In the genomic region with DNA sequence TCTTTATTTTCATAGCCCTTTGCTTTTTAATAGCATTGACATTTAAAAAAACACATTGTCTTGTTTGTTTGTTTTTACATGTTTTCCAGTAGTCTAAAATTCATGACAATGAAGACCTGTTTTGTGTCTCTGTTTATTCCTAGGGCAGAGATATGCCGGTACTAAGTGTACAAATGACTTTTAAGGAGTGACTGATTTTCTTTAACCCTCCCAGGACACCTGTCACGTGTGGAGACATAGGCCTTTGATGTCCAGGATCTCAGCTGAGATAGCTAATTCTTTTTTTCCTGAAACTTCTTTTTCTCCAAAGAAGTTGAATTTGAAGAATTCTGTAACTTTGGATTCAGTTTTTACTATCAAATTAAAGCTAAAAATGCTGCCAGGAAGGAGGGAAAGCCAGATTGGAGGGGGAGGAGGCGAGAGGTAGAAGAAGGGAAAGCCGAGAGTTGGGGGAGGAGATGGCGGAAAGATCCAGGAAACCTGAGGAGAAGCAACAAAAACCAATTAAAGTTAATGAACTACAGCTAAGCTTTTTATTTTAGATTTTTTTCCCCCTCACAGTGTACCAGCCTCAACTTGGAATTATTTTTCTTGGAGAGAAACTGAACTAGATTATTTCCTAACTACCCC, we compare ENCODE assay signal across 13 mouse cellular contexts.
DNase-seq lines count a peak whose midpoint lies in the region; ATAC-seq lines count a peak whose summit lies in the region.
"Had no signal": no experiment of that assay in that cellular context is flagged by ENCODE, and none has a peak within 500 bp of the region (broad histone marks: within the 10 kb centered on the region; RNA-seq: fewer than 3 reads in every experiment).

No protein-coding gene starts in this region.

- no peak overlapping the region for H3K27ac ChIP-seq in forebrain, embryonic 13.5 days
- H3K27ac ChIP-seq in forebrain, embryonic 10.5 days: no peak overlapping the region
- H3K27ac ChIP-seq in liver, embryonic 11.5 days (ENCODE audit: low read depth, low read length): no peak overlapping the region
- H3K27ac ChIP-seq: embryonic facial prominence, embryonic 13.5 days; intestine, embryonic 15.5 days; liver, embryonic 14.5 days had no signal

- no peak overlapping the region for H3K9ac ChIP-seq in forebrain, embryonic 13.5 days
- no peak overlapping the region for H3K9ac ChIP-seq in liver, embryonic 11.5 days (ENCODE audit: low read depth, low read length)
- H3K9ac ChIP-seq: embryonic facial prominence, embryonic 13.5 days; intestine, embryonic 15.5 days; liver, embryonic 14.5 days had no signal

- no peak for DNase-seq in forebrain, embryonic 10.5 days (ENCODE audit: extremely low spot score, low spot score)
- peak; percentile 3 to 4 for DNase-seq in kidney, postnatal 4 days
- no peak for DNase-seq in kidney, postnatal 10 days
- peak; percentile 81 to 82 for DNase-seq in frontal cortex, adult 2 months (ENCODE audit: extremely low spot score in 1 of 2, low spot score in 1 of 2)
- peak; percentile 71 to 76 for DNase-seq in right cerebral cortex, adult 2 months (ENCODE audit: low spot score in 2 of 2)
- no peak for DNase-seq in gastrocnemius, postnatal 25 days
- no peak for DNase-seq in liver, embryonic 11.5 days (ENCODE audit: low spot score)
- DNase-seq: adrenal gland, postnatal 25 days; cerebellum, adult 8-10 months had no signal

- 52% methylated on average over 5 of the region's 5 CpGs for WGBS in forebrain, embryonic 13.5 days
- 80% methylated on average over 5 of the region's 5 CpGs for WGBS in forebrain, embryonic 10.5 days
- WGBS in liver, embryonic 11.5 days: 67% methylated on average over 5 of the region's 5 CpGs

- no peaks in the 10 kb centered on the region for H3K36me3 ChIP-seq in forebrain, embryonic 13.5 days (ENCODE audit: poor library complexity, severe bottlenecking)
- no peaks in the 10 kb centered on the region for H3K36me3 ChIP-seq in forebrain, embryonic 10.5 days (replicated peaks)
- H3K36me3 ChIP-seq in liver, embryonic 11.5 days (ENCODE audit: control insufficient read depth, insufficient read depth, low read length): no peaks in the 10 kb centered on the region
- H3K36me3 ChIP-seq: embryonic facial prominence, embryonic 13.5 days; intestine, embryonic 15.5 days had no signal

- ATAC-seq in forebrain, embryonic 13.5 days: peak; percentile 51; the same call in 1 of the 2 replicates
- no peak for ATAC-seq in liver, embryonic 11.5 days (replicated peaks; ENCODE audit: low FRiP score)
- ATAC-seq: intestine, embryonic 15.5 days had no signal

- no peak overlapping the region for H3K4me2 ChIP-seq in forebrain, embryonic 13.5 days
- H3K4me2 ChIP-seq in liver, embryonic 11.5 days: no peak overlapping the region
- H3K4me2 ChIP-seq: embryonic facial prominence, embryonic 13.5 days; intestine, embryonic 15.5 days had no signal

- no peaks in the 10 kb centered on the region for H3K27me3 ChIP-seq in forebrain, embryonic 13.5 days
- H3K27me3 ChIP-seq in forebrain, embryonic 10.5 days (ENCODE audit: poor library complexity, severe bottlenecking): no peaks in the 10 kb centered on the region
- H3K27me3 ChIP-seq in liver, embryonic 11.5 days (replicated peaks; ENCODE audit: control insufficient read depth, insufficient read depth, low read length): no peaks in the 10 kb centered on the region
- H3K27me3 ChIP-seq: embryonic facial prominence, embryonic 13.5 days; intestine, embryonic 15.5 days had no signal

- H3K9me3 ChIP-seq in forebrain, embryonic 13.5 days (replicated peaks): no peaks in the 10 kb centered on the region
- H3K9me3 ChIP-seq in forebrain, embryonic 10.5 days: no peaks in the 10 kb centered on the region
- H3K9me3 ChIP-seq in liver, embryonic 11.5 days (ENCODE audit: control insufficient read depth, low read length): no peaks in the 10 kb centered on the region
- H3K9me3 ChIP-seq: embryonic facial prominence, embryonic 13.5 days; intestine, embryonic 15.5 days had no signal

- H3K4me1 ChIP-seq in forebrain, embryonic 13.5 days: no peaks in the 10 kb centered on the region
- no peaks in the 10 kb centered on the region for H3K4me1 ChIP-seq in forebrain, embryonic 10.5 days
- H3K4me1 ChIP-seq in liver, embryonic 11.5 days (replicated peaks; ENCODE audit: control insufficient read depth, insufficient read depth, low read length): no peaks in the 10 kb centered on the region
- H3K4me1 ChIP-seq: embryonic facial prominence, embryonic 13.5 days; intestine, embryonic 15.5 days had no signal

- H3K4me3 ChIP-seq in forebrain, embryonic 13.5 days: no peak overlapping the region
- H3K4me3 ChIP-seq in forebrain, embryonic 10.5 days: no peak overlapping the region
- no peak overlapping the region for H3K4me3 ChIP-seq in liver, embryonic 11.5 days (ENCODE audit: low read depth, low read length)
- H3K4me3 ChIP-seq: embryonic facial prominence, embryonic 13.5 days; intestine, embryonic 15.5 days had no signal

Comparison
In these comparisons a context has a peak if more than half of its experiments do, and no peak if none do; other contexts are left out.
1. DNase-seq: peak in kidney, postnatal 4 days (2 of 2), frontal cortex, adult 2 months (2 of 2) and right cerebral cortex, adult 2 months (2 of 2); none in forebrain, embryonic 10.5 days (single experiment), kidney, postnatal 10 days (single experiment), gastrocnemius, postnatal 25 days (single experiment) and liver, embryonic 11.5 days (single experiment).